ENCODE assay signal across 8 mouse cellular contexts in genomic region chr4:137476065-137476760, GRCm38 (mm10). TPM values are rescaled to one million over a fixed set of nuclear protein-coding genes. Genes with fewer than 3 reads are reported as not detected.
DNase-seq lines count a peak whose midpoint lies in the region; ATAC-seq lines count a peak whose summit lies in the region.

No protein-coding gene starts in this region.

- peaks cover 20% of the 10 kb centered on the region for H3K4me1 ChIP-seq in hindbrain, embryonic 15.5 days (replicated peaks)
- H3K4me1 ChIP-seq in limb, embryonic 13.5 days = peaks cover 92% of the 10 kb centered on the region
- H3K4me1 ChIP-seq in stomach, embryonic 15.5 days = peaks cover 92% of the 10 kb centered on the region

- WGBS in hindbrain, embryonic 15.5 days = 36% methylated on average over 10 of the region's 10 CpGs
- WGBS in limb, embryonic 13.5 days = 21% methylated on average over 10 of the region's 10 CpGs
- WGBS in stomach, embryonic 15.5 days = 19% methylated on average over 10 of the region's 10 CpGs

- 0 out of 2 replicates have a peak, but pooled peaks cover 3% of the 10 kb centered on the region for H3K27me3 ChIP-seq in hindbrain, embryonic 15.5 days
- H3K27me3 ChIP-seq in limb, embryonic 13.5 days = no peaks in the 10 kb centered on the region
- H3K27me3 ChIP-seq in stomach, embryonic 15.5 days (replicated peaks) = no peaks in the 10 kb centered on the region

- H3K9ac ChIP-seq in hindbrain, embryonic 15.5 days = no peak overlapping the region
- peak overlapping the region; percentile 50 for H3K9ac ChIP-seq in limb, embryonic 13.5 days
- H3K9ac ChIP-seq in stomach, embryonic 15.5 days = no peak overlapping the region

- no peak for ATAC-seq in hindbrain, embryonic 15.5 days (ENCODE audit: low FRiP score, low read depth)
- ATAC-seq in limb, embryonic 13.5 days (ENCODE audit: low FRiP score, low read depth) = 0 out of 2 replicates have a peak, but pooled peaks have one; percentile 28
- peak; percentile 40; the same call in 1 of the 2 replicates for ATAC-seq in stomach, embryonic 15.5 days (ENCODE audit: insufficient read depth, low FRiP score, low read depth)

- H3K9me3 ChIP-seq in hindbrain, embryonic 15.5 days = no peaks in the 10 kb centered on the region
- no peaks in the 10 kb centered on the region for H3K9me3 ChIP-seq in limb, embryonic 13.5 days
- H3K9me3 ChIP-seq in stomach, embryonic 15.5 days = no peaks in the 10 kb centered on the region

- H3K4me3 ChIP-seq in hindbrain, embryonic 15.5 days = no peak overlapping the region
- peak overlapping the region; percentile 11; the same call in 1 of the 2 replicates for H3K4me3 ChIP-seq in limb, embryonic 13.5 days
- H3K4me3 ChIP-seq in stomach, embryonic 15.5 days (replicated peaks) = peak overlapping the region; percentile 3

- H3K27ac ChIP-seq in hindbrain, embryonic 15.5 days (replicated peaks) = no peak overlapping the region
- peak overlapping the region; percentile 73 for H3K27ac ChIP-seq in limb, embryonic 13.5 days
- peak overlapping the region; percentile 87 for H3K27ac ChIP-seq in stomach, embryonic 15.5 days

- DNase-seq in 3T3-L1 (ENCODE audit: low read depth, low spot score) = peak; percentile 91
- DNase-seq in MN1 (ENCODE audit: low spot score) = peak; percentile 72
- DNase-seq in gastrocnemius, postnatal 10 days = peak; percentile 78
- DNase-seq in cerebellum, adult 8-10 months = no peak
- DNase-seq in thymus, postnatal 4 days = no peak

- peak overlapping the region; percentile 25; the same call in 1 of the 2 replicates for H3K4me2 ChIP-seq in hindbrain, embryonic 15.5 days
- peak overlapping the region; percentile 55 for H3K4me2 ChIP-seq in limb, embryonic 13.5 days (replicated peaks)
- peak overlapping the region; percentile 46 for H3K4me2 ChIP-seq in stomach, embryonic 15.5 days

- no peaks in the 10 kb centered on the region for H3K36me3 ChIP-seq in hindbrain, embryonic 15.5 days
- no peaks in the 10 kb centered on the region for H3K36me3 ChIP-seq in limb, embryonic 13.5 days
- no peaks in the 10 kb centered on the region for H3K36me3 ChIP-seq in stomach, embryonic 15.5 days

RNA-seq across cellular contexts. Expression of gene Hspg2, which starts 7.6 kb away (rescaled TPM):
- total RNA-seq in gastrocnemius, postnatal 10 days (2021) = 100 to 1,000 TPM; 256 to 295 TPM
- polyA plus RNA-seq in hindbrain, embryonic 15.5 days (2015; fragmentation: Nextera tagmentation; extraction: Ambion mirVana) = 6.0 and 6.9 TPM in 2 replicates
- 29.4 and 29.6 TPM in 2 replicates for polyA plus RNA-seq in limb, embryonic 13.5 days (2015; fragmentation: Nextera tagmentation; extraction: Ambion mirVana)
- 28.5 and 28.9 TPM in 2 replicates for polyA plus RNA-seq in stomach, embryonic 15.5 days (2015; fragmentation: Nextera tagmentation; extraction: Ambion mirVana)

RNA-seq across cellular contexts. Expression of gene 1700013G24Rik, which starts 23.1 kb away (rescaled TPM):
- not detected for total RNA-seq in gastrocnemius, postnatal 10 days (2021)
- not detected in 2 replicates for polyA plus RNA-seq in hindbrain, embryonic 15.5 days (2015; fragmentation: Nextera tagmentation; extraction: Ambion mirVana)
- polyA plus RNA-seq in limb, embryonic 13.5 days (2015; fragmentation: Nextera tagmentation; extraction: Ambion mirVana) = 0.18 TPM in 1 of 2 replicates, not detected in the other
- polyA plus RNA-seq in stomach, embryonic 15.5 days (2015; fragmentation: Nextera tagmentation; extraction: Ambion mirVana) = not detected in 2 replicates

RNA-seq across cellular contexts. Expression of gene Cela3b, which starts 45.9 kb away (rescaled TPM):
- total RNA-seq in gastrocnemius, postnatal 10 days (2021) = not detected
- polyA plus RNA-seq in hindbrain, embryonic 15.5 days (2015; fragmentation: Nextera tagmentation; extraction: Ambion mirVana) = not detected in 2 replicates
- polyA plus RNA-seq in limb, embryonic 13.5 days (2015; fragmentation: Nextera tagmentation; extraction: Ambion mirVana) = 0.15 TPM in 1 of 2 replicates, not detected in the other
- 232 and 273 TPM in 2 replicates for polyA plus RNA-seq in stomach, embryonic 15.5 days (2015; fragmentation: Nextera tagmentation; extraction: Ambion mirVana)

Comparison
In these comparisons a context has a peak if more than half of its experiments do, and no peak if none do; other contexts are left out.
1. DNase-seq: peak in 3T3-L1 (single experiment), MN1 (single experiment) and gastrocnemius, postnatal 10 days (single experiment); none in cerebellum, adult 8-10 months (single experiment) and thymus, postnatal 4 days (single experiment).
2. RNA of gene Cela3b, which starts 45.9 kb away (polyA plus RNA-seq): 232 to 273 TPM in stomach, embryonic 15.5 days; 0.15 TPM in limb, embryonic 13.5 days and not detected in hindbrain, embryonic 15.5 days; every median in the first group is over 100 times any median in the second.
3. Peak in every context shown above with its lines, with median percentiles within 50 percentile points of each other: H3K4me2 ChIP-seq.